Mouse (Mus musculus) liver, embryonic 12.5 days (tissue): ENCODE data around the gene Mospd3. TPM values are rescaled to one million over a fixed set of nuclear protein-coding genes. Genes with fewer than 3 reads are reported as not detected.

Experiments
- ATAC-seq: fragments of 200-750 bp; cut with Nextera tagmentation; 2 replicates; pipeline ENCODE4 v1.8.0; 2017; ENCODE audit warnings: moderate number of reproducible peaks, mild to moderate bottlenecking, moderate library complexity
- H3K27ac ChIP-seq: fragments of 300-500 bp; sonication (generic); 2 replicates; pipeline ENCODE4 v1.5.1; 2016; ENCODE audit warnings: mild to moderate bottlenecking
- H3K27me3 ChIP-seq: fragments of 300-500 bp; sonication (generic); replicated peaks from 2 replicates; pipeline ENCODE4 v1.6.1; 2016; ENCODE audit warnings: mild to moderate bottlenecking, moderate library complexity
- H3K36me3 ChIP-seq: fragments of 300-500 bp; sonication (generic); 2 replicates; pipeline ENCODE4 v1.6.1; 2016; ENCODE audit warnings: mild to moderate bottlenecking, moderate library complexity
- H3K4me1 ChIP-seq: fragments of 300-500 bp; sonication (generic); 2 replicates; pipeline ENCODE4 v1.6.1; 2016
- H3K4me2 ChIP-seq: fragments of 300-500 bp; sonication (generic); 2 replicates; pipeline ENCODE4 v1.6.1; 2016; ENCODE audit warnings: mild to moderate bottlenecking, moderate library complexity
- H3K4me3 ChIP-seq: fragments of 300-500 bp; sonication (generic); 2 replicates; pipeline ENCODE4 v1.5.1; 2016; ENCODE audit warnings: mild to moderate bottlenecking, moderate library complexity
- H3K9ac ChIP-seq: fragments of 300-500 bp; sonication (generic); 2 replicates; pipeline ENCODE4 v1.6.1; 2016; ENCODE audit warnings: mild to moderate bottlenecking, moderate library complexity
- H3K9me3 ChIP-seq: fragments of 300-500 bp; sonication (generic); replicated peaks from 2 replicates; pipeline ENCODE4 v1.6.1; 2016; ENCODE audit warnings: mild to moderate bottlenecking, moderate library complexity
- WGBS: fragments of 180-500 bp; shearing (Covaris S2); methylation state at CpG from one replicate; pipeline ENCODE4 v1.1.7; 2016; ENCODE audit not compliant: insufficient replicate concordance; 5-methylcytosine and 5-hydroxymethylcytosine counted together
- polyA plus RNA-seq: library from polyadenylated mRNA; unstranded; fragments of >200 nt; fragmentation: Nextera tagmentation; extraction: Ambion mirVana; gene quantifications from 2 replicates; pipeline ENCODE4 v1.2.1, GENCODE M21; 2016

Mospd3 gene
- polyA plus RNA-seq, 1 experiment from 2014 or later: 48.4 TPM

GRCm38 (mm10) chr5:137613550-137613949 is 12.7 kb upstream of the Mospd3 start, which contains the start of gene Pcolce:
Gene Pcolce, minus strand, starts transcription at chr5:137613784.
- Histone ChIP-seq H3K36me3 (no peaks in the 10 kb centered on the region), H3K4me3 (no peak within 1 kb of the TSS), H3K9ac (no peak within 1 kb of the TSS), H3K27ac (no peak within 1 kb of the TSS), H3K4me1 (peaks cover 48% of the 10 kb centered on the region), H3K4me2 (no peak within 1 kb of the TSS), H3K9me3 (no peaks in the 10 kb centered on the region), H3K27me3 (peaks cover 33% of the 10 kb centered on the region)
- no peak for ATAC-seq
- 41% methylated on average over 11 of the region's 11 CpGs for WGBS

GRCm38 (mm10) chr5:137613076-137613475 is 12.2 kb upstream of the Mospd3 start:
- no peak overlapping the region for H3K27ac ChIP-seq
- H3K4me3 ChIP-seq: no peak overlapping the region
- H3K4me1 ChIP-seq: peaks cover 53% of the 10 kb centered on the region
- ATAC-seq: no peak
- H3K4me2 ChIP-seq: no peak overlapping the region
- 74% methylated on average over 5 of the region's 5 CpGs for WGBS
- no peaks in the 10 kb centered on the region for H3K9me3 ChIP-seq
- H3K36me3 ChIP-seq: no peaks in the 10 kb centered on the region
- no peak overlapping the region for H3K9ac ChIP-seq
- peaks cover 33% of the 10 kb centered on the region for H3K27me3 ChIP-seq

- 20% methylated on average over 6 of the region's 6 CpGs for WGBS
- peak overlapping the region; percentile 59 for H3K27ac ChIP-seq
- H3K27me3 ChIP-seq: peaks cover 30% of the 10 kb centered on the region
- H3K36me3 ChIP-seq: peaks cover 12% of the 10 kb centered on the region
- peak overlapping the region; percentile 7 for H3K4me3 ChIP-seq
- 0 out of 2 replicates have a peak overlapping the region, but pooled peaks have one; percentile 2 for H3K9ac ChIP-seq
- peaks cover 53% of the 10 kb centered on the region for H3K4me1 ChIP-seq
- ATAC-seq: no peak
- H3K4me2 ChIP-seq: peak overlapping the region; percentile 39
- no peaks in the 10 kb centered on the region for H3K9me3 ChIP-seq
Measured at GRCm38 (mm10) chr5:137611245-137611602, 10.4 kb upstream of the Mospd3 start.

GRCm38 (mm10) chr5:137610548-137611244 is 9.8 kb upstream of the Mospd3 start:
- WGBS: 33% methylated on average over 12 of the region's 12 CpGs
- peaks cover 58% of the 10 kb centered on the region for H3K4me1 ChIP-seq
- no peaks in the 10 kb centered on the region for H3K9me3 ChIP-seq
- peak overlapping the region; percentile 59 for H3K27ac ChIP-seq
- H3K36me3 ChIP-seq: peaks cover 17% of the 10 kb centered on the region
- no peak for ATAC-seq
- H3K27me3 ChIP-seq: peaks cover 30% of the 10 kb centered on the region
- H3K4me2 ChIP-seq: peak overlapping the region; percentile 39
- H3K9ac ChIP-seq: 0 out of 2 replicates have a peak overlapping the region, but pooled peaks have one; percentile 2
- peak overlapping the region; percentile 7 for H3K4me3 ChIP-seq

GRCm38 (mm10) chr5:137610056-137610455 is 9.2 kb upstream of the Mospd3 start:
- no peak for ATAC-seq
- WGBS: 63% methylated on average over 4 of the region's 4 CpGs
- no peak overlapping the region for H3K9ac ChIP-seq
- peaks cover 20% of the 10 kb centered on the region for H3K36me3 ChIP-seq
- H3K4me2 ChIP-seq: peak overlapping the region; percentile 39
- H3K4me3 ChIP-seq: peak overlapping the region; percentile 7; the same call in 1 of the 2 replicates
- H3K27ac ChIP-seq: no peak overlapping the region
- H3K9me3 ChIP-seq: no peaks in the 10 kb centered on the region
- H3K4me1 ChIP-seq: peaks cover 65% of the 10 kb centered on the region
- H3K27me3 ChIP-seq: peaks cover 30% of the 10 kb centered on the region

GRCm38 (mm10) chr5:137609292-137609691 is 8.4 kb upstream of the Mospd3 start:
- H3K4me1 ChIP-seq: peaks cover 72% of the 10 kb centered on the region
- H3K27ac ChIP-seq: no peak overlapping the region
- no peaks in the 10 kb centered on the region for H3K9me3 ChIP-seq
- H3K36me3 ChIP-seq: peaks cover 20% of the 10 kb centered on the region
- whole genome bisulfite sequencing: 56% methylated on average over 3 of the region's 3 CpGs
- no peak overlapping the region for H3K4me3 ChIP-seq
- H3K27me3 ChIP-seq: peaks cover 30% of the 10 kb centered on the region
- no peak overlapping the region for H3K9ac ChIP-seq
- no peak overlapping the region for H3K4me2 ChIP-seq
- no peak for ATAC-seq

- no peak overlapping the region for H3K9ac ChIP-seq
- no peak overlapping the region for H3K4me3 ChIP-seq
- WGBS: 38% methylated on average over 23 of the region's 23 CpGs
- H3K36me3 ChIP-seq: peaks cover 20% of the 10 kb centered on the region
- H3K4me1 ChIP-seq: peaks cover 76% of the 10 kb centered on the region
- H3K27ac ChIP-seq: no peak overlapping the region
- H3K9me3 ChIP-seq: no peaks in the 10 kb centered on the region
- H3K4me2 ChIP-seq: peak overlapping the region; percentile 4
- H3K27me3 ChIP-seq: peaks cover 30% of the 10 kb centered on the region
- no peak for ATAC-seq
Measured at GRCm38 (mm10) chr5:137608654-137609190, 7.9 kb upstream of the Mospd3 start.

GRCm38 (mm10) chr5:137607860-137608653 is 7.2 kb upstream of the Mospd3 start:
- Histone ChIP-seq H3K36me3 (peaks cover 20% of the 10 kb centered on the region), H3K9me3 (no peaks in the 10 kb centered on the region), H3K27ac (no peak overlapping the region), H3K9ac (no peak overlapping the region), H3K4me1 (peaks cover 76% of the 10 kb centered on the region), H3K27me3 (peaks cover 30% of the 10 kb centered on the region), H3K4me3 (no peak overlapping the region), H3K4me2 (peak overlapping the region; percentile 4)
- no peak for ATAC-seq
- WGBS: 33% methylated on average over 26 of the region's 26 CpGs

GRCm38 (mm10) chr5:137601365-137601729 is 489 bp upstream of the Mospd3 start:
- Histone ChIP-seq H3K27me3 (no peaks in the 10 kb centered on the region), H3K4me3 (peak overlapping the region; percentile 78), H3K9ac (peak overlapping the region; percentile 73), H3K4me1 (peaks cover 87% of the 10 kb centered on the region), H3K36me3 (peaks cover 24% of the 10 kb centered on the region), H3K9me3 (no peaks in the 10 kb centered on the region), H3K27ac (peak overlapping the region; percentile 94), H3K4me2 (peak overlapping the region; percentile 96)
- no peak for ATAC-seq
- WGBS: under 1% methylated on average over 22 of the region's 22 CpGs

- Histone ChIP-seq H3K36me3 (peaks cover 16% of the 10 kb centered on the region), H3K4me2 (peak overlapping the region; percentile 96), H3K9me3 (no peaks in the 10 kb centered on the region), H3K9ac (peak overlapping the region; percentile 85), H3K4me3 (peak overlapping the region; percentile 78), H3K27me3 (no peaks in the 10 kb centered on the region), H3K4me1 (peaks cover 78% of the 10 kb centered on the region), H3K27ac (peak overlapping the region; percentile 79)
- WGBS: 2% methylated on average over 19 of the region's 19 CpGs
- peak; percentile 52 for ATAC-seq
Measured at GRCm38 (mm10) chr5:137600281-137600618, 608 bp downstream of the Mospd3 start.

- H3K36me3 ChIP-seq: peaks cover 16% of the 10 kb centered on the region
- peak overlapping the region; percentile 78 for H3K4me3 ChIP-seq
- peak overlapping the region; percentile 85 for H3K9ac ChIP-seq
- H3K27ac ChIP-seq: peak overlapping the region; percentile 79
- 37% methylated on average over 9 of the region's 9 CpGs for WGBS
- H3K9me3 ChIP-seq: no peaks in the 10 kb centered on the region
- peak overlapping the region; percentile 96 for H3K4me2 ChIP-seq
- no peaks in the 10 kb centered on the region for H3K27me3 ChIP-seq
- ATAC-seq: no peak
- peaks cover 71% of the 10 kb centered on the region for H3K4me1 ChIP-seq
Measured at GRCm38 (mm10) chr5:137599600-137599999, 1.3 kb downstream of the Mospd3 start.
